Mouse (Mus musculus) bone marrow, adult 2 months (tissue): ENCODE data around the gene Rtn4rl1.

ENCODE experiments used
- CTCF ChIP-seq: fragments of 200-500 bp; IDR thresholded peaks from 2 replicates; pipeline ENCODE4 v1.5.1; 2011; ENCODE audit warnings: low read length, control low read depth; ENCODE audit not compliant: control insufficient read depth, insufficient read depth
- POLR2A ChIP-seq: fragments of 200-500 bp; IDR thresholded peaks from 2 replicates; pipeline ENCODE4 v1.6.1; 2011; ENCODE audit warnings: low read depth, mild to moderate bottlenecking, control low read depth, low read length, borderline replicate concordance; ENCODE audit not compliant: control insufficient read depth

DNA sequence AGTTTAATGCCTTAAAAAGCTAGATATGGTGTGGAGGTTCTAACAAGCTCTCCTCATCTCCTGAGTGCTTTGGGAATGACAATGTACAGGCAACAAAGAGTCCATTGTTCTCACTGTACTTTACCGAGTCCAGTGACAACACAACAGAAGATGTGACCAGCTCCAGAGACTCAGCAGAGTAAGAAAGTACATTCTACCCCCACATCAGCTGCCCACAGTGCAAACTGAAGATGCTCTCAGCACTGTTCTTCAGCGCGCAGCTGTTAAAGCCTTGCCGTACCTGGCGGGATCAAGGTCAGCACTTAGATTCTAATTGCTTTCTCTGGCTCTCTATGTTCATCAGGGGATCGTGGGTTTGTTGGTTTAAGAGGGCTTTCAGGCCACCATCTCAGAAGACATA lies 118.2 kb downstream of the Rtn4rl1 start:
- no peak for TF ChIP-seq CTCF
- TF ChIP-seq POLR2A = no peak
